Mouse (Mus musculus): ENCODE measurements around the gene Acta2. TPM values are rescaled to one million over a fixed set of nuclear protein-coding genes. Genes with fewer than 3 reads are reported as not detected.
"Not testable (repeated sequence)": the region's sequence is repeated elsewhere in the genome, so short reads cannot be mapped to it uniquely, and the experiment has no call there.

Acta2 gene
- total RNA-seq, 2 experiments from 2014 or later = 12.2 to 18.3 TPM

DNA sequence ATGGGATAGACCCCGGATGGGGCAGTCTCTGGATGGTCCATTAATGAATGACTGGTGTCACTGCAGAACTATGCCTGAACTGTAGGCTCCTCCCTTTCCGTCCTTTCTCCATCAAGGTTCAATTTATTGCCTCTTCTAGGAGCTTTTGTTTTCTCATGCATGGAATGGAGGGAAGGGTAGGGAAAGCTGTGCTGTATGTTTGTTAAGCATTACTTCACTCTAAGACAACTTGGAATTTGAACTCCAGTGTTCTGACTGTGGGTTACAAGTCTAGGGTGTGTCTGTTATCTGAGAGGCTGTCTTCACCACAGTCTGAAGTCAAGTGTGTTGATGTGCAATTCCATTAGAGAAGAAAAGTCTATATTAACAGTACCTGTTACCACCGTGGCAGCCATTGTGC, 46.4 kb downstream of the Acta2 start:
- Histone ChIP-seq H3K4me3 (no peak overlapping the region), H3K27ac (no peak overlapping the region)
- no peak for DNase-seq (ENCODE audit: low spot score in 2 of 2)
- no peak for TF ChIP-seq CTCF (conservative IDR thresholded peaks at IDR 0.05)

DNA sequence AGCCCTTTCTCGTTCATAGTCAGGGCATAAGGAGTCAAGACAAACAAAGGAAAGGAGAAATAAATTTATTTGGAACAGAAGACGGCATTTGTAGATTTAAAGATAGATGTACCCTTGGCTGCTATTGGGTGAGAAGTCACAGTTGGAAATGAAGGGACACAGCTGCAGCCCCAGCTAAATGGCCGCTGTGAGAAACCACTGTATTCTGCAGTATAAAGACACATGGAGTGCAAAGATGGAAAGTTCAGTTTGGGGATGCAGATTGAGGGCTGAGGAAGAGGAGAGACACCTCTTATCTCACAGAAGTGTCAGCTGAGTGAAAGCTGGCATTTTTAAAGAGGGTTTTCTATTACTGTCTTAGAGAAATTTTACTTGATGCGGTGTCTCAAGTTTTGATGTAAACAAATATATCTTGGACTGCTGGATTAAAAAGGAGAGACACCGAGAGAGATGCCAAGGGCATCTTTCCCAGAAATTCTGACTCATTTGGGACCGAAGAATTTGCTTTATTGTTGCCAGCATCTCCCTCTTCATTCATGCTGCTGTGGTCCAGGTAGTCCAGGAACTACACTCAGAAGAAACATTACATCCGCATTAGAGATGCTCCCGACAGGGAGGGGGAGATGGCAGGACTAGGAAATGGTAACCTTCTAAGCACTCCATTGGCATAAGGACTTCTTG, 48.5 kb downstream of the Acta2 start:
- Histone ChIP-seq H3K27ac (no peak overlapping the region), H3K4me3 (no peak overlapping the region)
- no peak for DNase-seq (ENCODE audit: low spot score in 2 of 2)
- no peak for TF ChIP-seq CTCF (conservative IDR thresholded peaks at IDR 0.05)

DNA sequence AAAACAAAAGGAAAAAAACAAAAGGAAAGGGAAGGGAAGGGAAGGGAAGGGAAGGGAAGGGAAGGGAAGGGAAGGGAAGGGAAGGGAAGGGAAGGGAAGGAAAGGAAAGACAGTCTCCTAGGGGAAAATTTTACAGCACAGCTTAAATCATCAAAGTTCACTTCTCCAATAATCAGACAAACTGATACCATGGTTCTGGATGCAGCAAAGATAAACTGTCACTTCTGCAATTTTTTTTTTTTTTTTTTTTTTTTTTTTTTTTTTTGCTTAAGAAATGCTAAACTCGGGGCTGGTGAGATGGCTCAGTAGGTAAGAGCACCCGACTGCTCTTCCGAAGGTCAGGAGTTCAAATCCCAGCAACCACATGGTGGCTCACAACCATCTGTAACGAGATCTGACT, 49.3 kb downstream of the Acta2 start:
- not testable (repeated sequence) for DNase-seq (ENCODE audit: low spot score in 2 of 2)

DNA sequence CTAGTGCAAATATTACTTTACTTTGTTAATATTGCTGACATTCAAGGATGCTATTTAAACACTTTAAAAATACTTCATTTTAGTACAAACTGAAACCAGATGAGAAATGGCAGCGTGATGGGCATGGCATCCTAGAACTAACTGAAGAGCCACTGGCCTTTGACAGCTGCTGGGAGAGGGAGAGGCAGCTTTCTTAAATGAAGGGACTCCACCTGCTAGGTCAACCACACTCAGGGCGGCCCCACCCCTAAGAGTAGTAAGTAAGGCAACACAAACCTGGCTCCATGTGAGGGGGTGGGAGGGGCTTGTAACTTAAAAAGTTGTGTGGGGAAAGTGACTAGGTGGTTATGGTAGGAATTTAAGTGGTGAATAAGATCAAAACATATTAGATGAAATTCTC, 52.7 kb downstream of the Acta2 start:
- Histone ChIP-seq H3K4me3 (no peak overlapping the region), H3K27ac (no peak overlapping the region)
- no peak for TF ChIP-seq CTCF (conservative IDR thresholded peaks at IDR 0.05)
- no peak for DNase-seq (ENCODE audit: low spot score in 2 of 2)

More for the DNA sequence above, 49.3 kb downstream of the Acta2 start:
- not testable (repeated sequence) for H3K4me3 ChIP-seq, H3K27ac ChIP-seq

DNA sequence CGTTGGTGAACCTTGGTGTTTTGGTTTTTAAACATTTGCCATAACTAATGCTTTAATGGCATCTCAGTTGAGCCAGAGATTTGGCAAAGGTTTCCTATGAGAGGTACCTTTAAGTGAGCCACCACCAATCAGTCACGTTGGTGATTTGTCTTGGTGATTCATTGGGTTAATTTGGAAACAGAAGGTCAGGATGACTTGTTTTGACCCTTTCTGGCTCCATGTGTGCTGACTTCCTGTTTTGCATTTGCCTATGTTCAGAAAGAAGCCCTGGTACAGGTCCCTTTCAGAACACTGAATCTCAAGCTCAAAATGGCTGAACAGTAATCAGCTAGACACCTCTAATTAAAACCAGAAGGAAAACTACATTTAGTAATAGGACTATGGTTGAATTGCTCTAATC, 55.9 kb downstream of the Acta2 start:
- Histone ChIP-seq H3K4me3 (no peak overlapping the region), H3K27ac (no peak overlapping the region)
- no peak for DNase-seq (ENCODE audit: low spot score in 2 of 2)
- TF ChIP-seq CTCF (conservative IDR thresholded peaks at IDR 0.05) = no peak

DNA sequence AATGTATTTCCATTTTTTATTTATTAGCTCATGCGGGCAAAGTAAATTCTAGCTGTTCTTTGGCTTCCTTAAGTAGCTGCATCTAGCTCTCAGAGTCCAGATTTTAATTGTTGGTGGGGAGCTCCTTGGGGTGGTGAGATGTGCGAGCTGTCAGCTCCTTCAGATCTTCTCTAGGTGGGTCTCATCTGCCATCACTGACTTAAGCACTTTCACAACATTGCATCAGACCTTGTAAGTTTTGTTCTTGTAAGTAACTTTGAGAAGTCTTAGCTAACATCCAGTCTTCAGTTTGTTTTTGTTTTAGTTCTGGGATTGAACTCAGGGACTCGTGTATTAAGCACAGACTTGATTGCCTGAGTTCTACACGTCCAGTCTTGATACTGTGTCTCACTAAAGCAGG, 56.5 kb downstream of the Acta2 start:
- Histone ChIP-seq H3K4me3 (no peak overlapping the region), H3K27ac (no peak overlapping the region)
- TF ChIP-seq CTCF (conservative IDR thresholded peaks at IDR 0.05) = no peak
- DNase-seq (ENCODE audit: low spot score in 2 of 2) = no peak

DNA sequence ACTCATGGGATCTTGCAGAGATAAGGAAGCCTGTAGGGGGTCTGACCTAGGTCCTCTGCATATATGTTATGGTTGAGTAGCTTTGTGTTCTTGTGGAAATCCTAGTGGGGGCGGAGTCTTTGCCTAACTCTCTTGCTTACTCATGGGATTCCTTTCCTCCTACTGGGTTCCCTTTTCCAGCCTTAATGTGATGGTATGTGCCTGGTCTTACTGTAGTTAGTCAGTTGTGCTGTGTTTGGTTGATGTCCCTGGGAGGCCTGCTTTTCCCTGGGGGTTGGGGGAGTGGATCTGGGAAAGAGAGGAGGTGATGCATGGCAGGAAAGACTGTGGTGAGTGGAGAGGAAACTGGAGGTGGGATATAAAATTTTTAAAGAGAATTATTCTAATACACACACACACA, 57.3 kb downstream of the Acta2 start:
- Histone ChIP-seq H3K4me3 (no peak overlapping the region), H3K27ac (no peak overlapping the region)
- no peak for DNase-seq (ENCODE audit: low spot score in 2 of 2)
- no peak for TF ChIP-seq CTCF (conservative IDR thresholded peaks at IDR 0.05)

DNA sequence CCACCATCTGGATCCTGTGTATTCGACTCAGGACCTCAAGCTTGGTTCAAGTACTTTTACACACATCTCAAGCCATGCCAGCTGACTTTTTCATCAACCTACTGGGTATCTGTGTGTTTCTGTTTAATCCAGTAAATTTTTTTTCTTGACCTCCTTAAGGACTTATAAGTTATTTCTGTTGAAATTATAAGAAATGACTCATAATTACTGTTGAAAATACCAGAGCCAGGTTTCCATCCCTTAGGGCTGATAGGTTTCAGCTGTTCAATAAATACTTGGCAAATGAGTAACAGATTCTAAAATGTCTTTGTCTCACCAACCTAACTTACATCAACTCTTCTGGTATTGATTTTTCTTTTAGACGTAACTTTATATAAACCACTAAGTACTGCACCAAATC, 60.4 kb downstream of the Acta2 start:
- Histone ChIP-seq H3K27ac (peak overlapping the region; percentile 66; the same call in 1 of the 2 replicates), H3K4me3 (no peak overlapping the region)
- TF ChIP-seq CTCF (conservative IDR thresholded peaks at IDR 0.05) = no peak
- no peak for DNase-seq (ENCODE audit: low spot score in 2 of 2)

DNA sequence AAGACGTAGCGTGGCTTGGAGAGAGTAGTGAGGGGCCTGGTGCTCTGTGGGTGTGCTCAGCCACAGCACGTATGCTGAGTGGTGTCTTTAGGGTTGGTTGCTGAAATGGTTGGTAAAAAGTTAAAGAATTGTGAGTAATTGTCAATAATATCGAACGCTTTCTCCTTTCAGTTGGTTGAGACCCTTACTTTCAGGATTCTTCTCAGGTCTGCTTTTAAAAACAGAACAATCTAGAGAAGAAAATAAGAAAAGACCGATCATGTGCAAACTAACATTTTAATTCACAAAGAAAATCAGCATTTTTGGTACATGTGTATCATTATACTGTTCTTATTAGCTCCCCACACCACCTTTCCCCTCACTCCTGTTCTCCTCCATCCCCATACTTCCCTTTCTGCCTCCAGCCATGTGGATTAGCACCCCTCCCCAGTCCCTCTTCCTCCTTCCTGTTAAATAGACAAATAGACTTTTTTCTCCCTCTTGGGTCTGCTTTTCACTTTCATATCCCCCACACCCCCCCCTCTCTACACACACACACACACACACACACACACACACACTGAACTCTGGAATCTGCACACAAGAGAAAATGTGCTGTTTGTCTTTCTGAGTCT, 61.2 kb downstream of the Acta2 start:
- Histone ChIP-seq H3K27ac (peak overlapping the region; percentile 96), H3K4me3 (peak overlapping the region; percentile 62)
- DNase-seq (ENCODE audit: low spot score in 2 of 2) = no peak
- no peak for TF ChIP-seq CTCF (conservative IDR thresholded peaks at IDR 0.05)

DNA sequence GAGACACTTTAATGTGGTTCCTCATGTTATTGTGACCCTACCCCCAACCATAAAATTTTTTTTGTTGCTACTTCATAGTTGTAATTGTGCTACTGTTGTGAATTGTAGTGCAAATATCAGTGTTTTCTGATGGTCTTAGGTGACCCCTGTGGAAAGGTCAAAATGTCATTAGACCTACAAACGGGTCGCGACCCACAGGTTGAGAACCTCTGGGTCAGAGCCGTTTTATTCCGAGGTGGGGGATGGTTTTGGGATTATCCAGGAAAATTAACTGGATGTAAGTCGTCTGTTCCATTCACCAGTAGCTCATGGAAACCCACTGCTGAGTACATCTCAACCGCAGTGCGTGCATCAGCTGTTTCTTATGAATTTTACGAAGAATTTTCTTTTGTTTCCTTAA, 61.7 kb downstream of the Acta2 start:
- TF ChIP-seq CTCF (conservative IDR thresholded peaks at IDR 0.05) = no peak
- no peak for DNase-seq (ENCODE audit: low spot score in 2 of 2)
- peak overlapping the region; percentile 96 for H3K27ac ChIP-seq

DNA sequence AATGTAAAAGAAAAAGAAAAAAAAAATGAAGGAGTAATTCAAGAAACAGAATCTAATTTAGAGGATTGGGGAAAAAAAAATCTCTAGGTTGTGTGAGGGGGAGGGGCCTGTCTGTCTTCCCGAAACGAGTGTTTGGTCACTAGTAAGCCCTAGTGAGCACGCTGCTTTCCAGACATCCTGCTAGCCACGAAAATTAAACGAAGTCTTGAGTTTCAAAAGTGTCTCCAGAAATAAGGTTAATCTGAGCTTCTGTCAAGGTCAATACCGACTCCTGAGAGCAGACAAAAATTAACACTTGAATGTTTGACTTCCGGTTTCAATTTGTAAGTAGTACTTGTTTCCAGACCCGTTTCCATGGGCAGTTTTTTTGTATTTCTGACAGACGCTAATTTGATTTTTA, 62.2 kb downstream of the Acta2 start:
- no peak for TF ChIP-seq CTCF (conservative IDR thresholded peaks at IDR 0.05)
- Histone ChIP-seq H3K4me3 (peak overlapping the region; percentile 62), H3K27ac (peak overlapping the region; percentile 96)
- DNase-seq (ENCODE audit: low spot score in 2 of 2) = peak in 1 of 2 experiments; percentile 21

More for the DNA sequence above, 61.7 kb downstream of the Acta2 start:
- H3K4me3 ChIP-seq = peak overlapping the region; percentile 62

DNA sequence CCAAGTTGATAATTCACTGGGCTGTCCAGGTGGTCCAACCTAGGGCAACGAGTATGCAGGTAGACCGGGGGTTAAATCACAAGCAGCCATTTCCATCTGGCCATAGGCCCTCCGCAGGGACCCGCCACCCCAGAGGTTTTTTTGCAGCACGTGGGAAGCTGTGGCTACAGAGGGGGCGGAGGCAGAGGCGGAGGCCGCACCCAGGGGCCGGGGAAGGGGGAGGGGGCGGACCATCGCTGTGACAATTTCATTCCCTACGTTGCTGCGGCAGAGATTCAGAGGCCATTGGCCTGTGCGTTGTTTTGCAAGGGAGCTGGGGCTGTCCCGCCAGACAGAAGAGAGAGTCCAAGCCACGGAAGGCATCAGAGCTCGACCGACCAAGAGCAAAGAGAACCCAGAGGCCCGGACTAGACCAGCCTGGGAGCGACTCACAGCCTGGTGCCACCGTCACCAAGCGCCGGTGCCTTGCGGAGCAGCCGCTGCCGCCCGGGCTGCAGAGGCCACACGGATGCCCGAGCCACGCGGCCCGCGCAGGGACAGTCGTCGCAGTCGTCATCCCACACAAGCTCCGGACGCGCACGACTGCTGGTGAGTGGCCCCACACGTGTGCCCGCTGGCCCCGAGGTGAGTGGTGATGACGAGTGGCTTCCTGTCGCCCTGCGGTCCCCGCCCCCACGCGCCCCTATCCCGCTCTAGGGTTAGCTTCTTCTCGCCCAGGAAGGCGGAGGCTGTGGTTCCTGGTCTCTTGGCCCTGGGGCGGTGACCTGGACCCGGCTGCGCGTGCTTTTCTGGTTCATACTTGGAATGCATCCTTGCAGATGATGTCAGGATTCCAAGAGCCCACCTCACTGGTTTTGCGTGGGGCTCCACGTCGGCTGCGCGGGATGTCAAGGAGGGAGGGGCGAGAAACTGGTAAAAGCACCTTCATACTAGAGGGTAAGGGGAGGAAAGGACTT, 63.1 kb downstream of the Acta2 start, which contains the start of gene Stambpl1:
Gene Stambpl1, plus strand, starts transcription at position 222 of the 956 bp plus-strand sequence.
- Histone ChIP-seq H3K4me3 (peak within 1 kb of the TSS; percentile 62), H3K27ac (peak within 1 kb of the TSS; percentile 96)
- no peak for TF ChIP-seq CTCF (conservative IDR thresholded peaks at IDR 0.05)
- peak; percentile 57 to 58 for DNase-seq (ENCODE audit: low spot score in 2 of 2)

DNA sequence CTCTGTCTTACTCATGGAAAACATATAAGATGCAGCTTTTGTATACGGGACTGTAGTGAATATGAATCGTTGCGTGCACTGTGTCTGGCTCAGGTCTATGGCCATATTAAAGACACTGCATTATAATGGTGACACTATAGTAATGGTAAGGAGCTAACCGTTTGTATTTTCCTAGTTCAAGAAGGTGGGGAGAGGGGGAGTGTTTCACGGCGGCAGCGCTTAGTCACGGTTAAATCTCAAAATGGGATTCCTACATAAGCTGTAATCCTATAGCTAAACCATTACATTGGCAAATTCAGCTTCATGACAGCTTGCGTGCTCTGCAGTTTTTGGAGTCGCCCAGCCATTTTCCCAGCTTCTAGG, 63.8 kb downstream of the Acta2 start:
- TF ChIP-seq CTCF (conservative IDR thresholded peaks at IDR 0.05) = no peak
- H3K27ac ChIP-seq = peak overlapping the region; percentile 96
- peak overlapping the region; percentile 62 for H3K4me3 ChIP-seq
- DNase-seq (ENCODE audit: low spot score in 2 of 2) = no peak

Other genes starting within 250 kb of the Acta2 start
- gene Lipk, start 247.3 kb downstream of the Acta2 start, total RNA-seq (2021) = not detected
- gene Lipn, start 188.2 kb downstream of the Acta2 start, total RNA-seq (2021) = not detected
- gene Lipm, start 154.7 kb downstream of the Acta2 start, total RNA-seq (2021) = under 1 TPM in 1 of 2 experiments, not detected in 1; 0.12 TPM
- not detected for gene Ankrd22, start 89.5 kb downstream of the Acta2 start, total RNA-seq (2021)
- 10 to 100 TPM; 20.0 to 21.1 TPM for gene Stambpl1, start 63.4 kb downstream of the Acta2 start, total RNA-seq (2021)
- gene Fas, start 35.1 kb upstream of the Acta2 start, total RNA-seq (2021) = 1 to 10 TPM; 1.5 to 2.9 TPM
- gene Ch25h, start 219.6 kb upstream of the Acta2 start, total RNA-seq (2021) = under 1 TPM in 1 of 2 experiments, not detected in 1; 0.25 TPM